Mouse (Mus musculus): ENCODE results near the gene Adsl. TPM values are rescaled to one million over a fixed set of nuclear protein-coding genes. Genes with fewer than 3 reads are reported as not detected.
A peak's percentile ranks its signal among the peaks of the same experiment; 100 is the strongest.
"Not testable (repeated sequence)": the region's sequence is repeated elsewhere in the genome, so short reads cannot be mapped to it uniquely, and the experiment has no call there.

Adsl gene
- polyA plus RNA-seq (2016; fragmentation: Nextera tagmentation; extraction: Ambion mirVana): 162 and 167 TPM in 2 replicates

GRCm38 (mm10) chr15:80948145-80949135, at the start of gene Adsl:
Gene Adsl (plus strand): TSS chr15:80948490.
- under 1% methylated on average over 63 of the region's 63 CpGs for WGBS
- Histone ChIP-seq H3K36me3 (peaks cover 27% of the 10 kb centered on the region), H3K27me3 (replicated peaks) (no peaks in the 10 kb centered on the region), H3K4me2 (peak within 1 kb of the TSS; percentile 95), H3K27ac (ENCODE audit: poor library complexity, severe bottlenecking) (peak within 1 kb of the TSS; percentile 70), H3K9me3 (replicated peaks) (no peaks in the 10 kb centered on the region), H3K9ac (peak within 1 kb of the TSS; percentile 87), H3K4me1 (replicated peaks) (peaks cover 14% of the 10 kb centered on the region), H3K4me3 (peak within 1 kb of the TSS; percentile 96)
- ATAC-seq (ENCODE audit: insufficient number of reproducible peaks, low FRiP score): peak; percentile 93

GRCm38 (mm10) chr15:80899806-80900205, 48.5 kb upstream of the Adsl start:
- H3K9ac ChIP-seq: no peak overlapping the region
- no peak for ATAC-seq (ENCODE audit: insufficient number of reproducible peaks, low FRiP score)
- WGBS: 88% methylated on average over 2 of the region's 2 CpGs
- H3K4me1 ChIP-seq (replicated peaks): no peaks in the 10 kb centered on the region
- no peak overlapping the region for H3K27ac ChIP-seq (ENCODE audit: poor library complexity, severe bottlenecking)
- H3K36me3 ChIP-seq: peaks cover 88% of the 10 kb centered on the region
- no peaks in the 10 kb centered on the region for H3K27me3 ChIP-seq (replicated peaks)
- H3K4me3 ChIP-seq: no peak overlapping the region
- no peaks in the 10 kb centered on the region for H3K9me3 ChIP-seq (replicated peaks)
- no peak overlapping the region for H3K4me2 ChIP-seq

- ATAC-seq (ENCODE audit: insufficient number of reproducible peaks, low FRiP score): no peak
- Histone ChIP-seq H3K9ac (no peak overlapping the region), H3K9me3 (replicated peaks) (no peaks in the 10 kb centered on the region), H3K27me3 (replicated peaks) (no peaks in the 10 kb centered on the region), H3K36me3 (peaks cover 88% of the 10 kb centered on the region), H3K4me1 (replicated peaks) (no peaks in the 10 kb centered on the region), H3K4me2 (no peak overlapping the region), H3K27ac (ENCODE audit: poor library complexity, severe bottlenecking) (no peak overlapping the region), H3K4me3 (no peak overlapping the region)
- WGBS: 85% methylated on average over 6 of the region's 6 CpGs
Observed at GRCm38 (mm10) chr15:80901806-80902513, 46.3 kb upstream of the Adsl start.

- not testable (repeated sequence) for ATAC-seq (ENCODE audit: insufficient number of reproducible peaks, low FRiP score)
- H3K36me3 ChIP-seq: peaks cover 76% of the 10 kb centered on the region
Observed at GRCm38 (mm10) chr15:80904776-80905175, 43.5 kb upstream of the Adsl start.

GRCm38 (mm10) chr15:80910183-80910582, 38.1 kb upstream of the Adsl start:
- no peaks in the 10 kb centered on the region for H3K9me3 ChIP-seq (replicated peaks)

More at GRCm38 (mm10) chr15:80904776-80905175, 43.5 kb upstream of the Adsl start:
- H3K9me3 ChIP-seq (replicated peaks); H3K4me3 ChIP-seq; H3K4me2 ChIP-seq; H3K27me3 ChIP-seq (replicated peaks); H3K9ac ChIP-seq; H3K27ac ChIP-seq (ENCODE audit: poor library complexity, severe bottlenecking); H3K4me1 ChIP-seq (replicated peaks): not testable (repeated sequence)
- 92% methylated on average over 6 of the region's 6 CpGs for WGBS

GRCm38 (mm10) chr15:80910790-80911531, 37.3 kb upstream of the Adsl start:
- 67% methylated on average over 4 of the region's 4 CpGs for WGBS
- ATAC-seq (ENCODE audit: insufficient number of reproducible peaks, low FRiP score): peak; percentile 51; the same call in 1 of the 2 replicates

More at GRCm38 (mm10) chr15:80910183-80910582, 38.1 kb upstream of the Adsl start:
- peaks cover 5% of the 10 kb centered on the region for H3K4me1 ChIP-seq (replicated peaks)
- H3K9ac ChIP-seq: no peak overlapping the region
- H3K4me3 ChIP-seq: no peak overlapping the region
- WGBS: 84% methylated on average over 3 of the region's 3 CpGs
- H3K27ac ChIP-seq (ENCODE audit: poor library complexity, severe bottlenecking): no peak overlapping the region
- no peak for ATAC-seq (ENCODE audit: insufficient number of reproducible peaks, low FRiP score)
- no peak overlapping the region for H3K4me2 ChIP-seq
- peaks cover 75% of the 10 kb centered on the region for H3K36me3 ChIP-seq
- no peaks in the 10 kb centered on the region for H3K27me3 ChIP-seq (replicated peaks)

GRCm38 (mm10) chr15:80912175-80912574, 36.1 kb upstream of the Adsl start:
- 82% methylated on average over 3 of the region's 3 CpGs for WGBS
- H3K36me3 ChIP-seq: peaks cover 65% of the 10 kb centered on the region

More at GRCm38 (mm10) chr15:80910790-80911531, 37.3 kb upstream of the Adsl start:
- Histone ChIP-seq H3K9ac (no peak overlapping the region), H3K27ac (ENCODE audit: poor library complexity, severe bottlenecking) (no peak overlapping the region), H3K27me3 (replicated peaks) (no peaks in the 10 kb centered on the region), H3K9me3 (replicated peaks) (no peaks in the 10 kb centered on the region), H3K4me3 (no peak overlapping the region), H3K4me1 (replicated peaks) (peaks cover 8% of the 10 kb centered on the region), H3K36me3 (peaks cover 68% of the 10 kb centered on the region), H3K4me2 (no peak overlapping the region)

GRCm38 (mm10) chr15:80913803-80914202, 34.5 kb upstream of the Adsl start:
- H3K9me3 ChIP-seq (replicated peaks): no peaks in the 10 kb centered on the region
- ATAC-seq (ENCODE audit: insufficient number of reproducible peaks, low FRiP score): no peak
- peaks cover 14% of the 10 kb centered on the region for H3K4me1 ChIP-seq (replicated peaks)
- H3K4me2 ChIP-seq: no peak overlapping the region
- peaks cover 68% of the 10 kb centered on the region for H3K36me3 ChIP-seq
- H3K27ac ChIP-seq (ENCODE audit: poor library complexity, severe bottlenecking): no peak overlapping the region
- H3K4me3 ChIP-seq: no peak overlapping the region
- WGBS: 92% methylated on average over 1 of the region's 1 CpGs
- H3K9ac ChIP-seq: no peak overlapping the region
- no peaks in the 10 kb centered on the region for H3K27me3 ChIP-seq (replicated peaks)

More at GRCm38 (mm10) chr15:80912175-80912574, 36.1 kb upstream of the Adsl start:
- no peak overlapping the region for H3K27ac ChIP-seq (ENCODE audit: poor library complexity, severe bottlenecking)
- no peaks in the 10 kb centered on the region for H3K9me3 ChIP-seq (replicated peaks)
- no peaks in the 10 kb centered on the region for H3K27me3 ChIP-seq (replicated peaks)
- H3K4me1 ChIP-seq (replicated peaks): peaks cover 14% of the 10 kb centered on the region
- no peak overlapping the region for H3K9ac ChIP-seq
- no peak for ATAC-seq (ENCODE audit: insufficient number of reproducible peaks, low FRiP score)
- H3K4me3 ChIP-seq: no peak overlapping the region
- no peak overlapping the region for H3K4me2 ChIP-seq

- no peak overlapping the region; the same call in 1 of the 2 replicates for H3K27ac ChIP-seq (ENCODE audit: poor library complexity, severe bottlenecking)
- no peak overlapping the region for H3K4me3 ChIP-seq
- no peak overlapping the region for H3K4me2 ChIP-seq
- H3K36me3 ChIP-seq: peaks cover 84% of the 10 kb centered on the region
- H3K9me3 ChIP-seq (replicated peaks): no peaks in the 10 kb centered on the region
- H3K27me3 ChIP-seq (replicated peaks): no peaks in the 10 kb centered on the region
- H3K4me1 ChIP-seq (replicated peaks): peaks cover 14% of the 10 kb centered on the region; the same call in 1 of the 2 replicates
- H3K9ac ChIP-seq: no peak overlapping the region
- WGBS: 53% methylated on average over 2 of the region's 2 CpGs
- ATAC-seq (ENCODE audit: insufficient number of reproducible peaks, low FRiP score): no peak
Observed at GRCm38 (mm10) chr15:80915850-80916249, 32.4 kb upstream of the Adsl start.

- H3K4me3 ChIP-seq: no peak overlapping the region
- no peaks in the 10 kb centered on the region for H3K9me3 ChIP-seq (replicated peaks)
- peaks cover 84% of the 10 kb centered on the region for H3K36me3 ChIP-seq
- H3K4me2 ChIP-seq: no peak overlapping the region
- no peak overlapping the region for H3K9ac ChIP-seq
- H3K4me1 ChIP-seq (replicated peaks): peaks cover 11% of the 10 kb centered on the region; the same call in 1 of the 2 replicates
- 94% methylated on average over 7 of the region's 7 CpGs for WGBS
- ATAC-seq (ENCODE audit: insufficient number of reproducible peaks, low FRiP score): no peak
- no peak overlapping the region for H3K27ac ChIP-seq (ENCODE audit: poor library complexity, severe bottlenecking)
- no peaks in the 10 kb centered on the region for H3K27me3 ChIP-seq (replicated peaks)
Observed at GRCm38 (mm10) chr15:80916621-80917020, 31.7 kb upstream of the Adsl start.

Data from heart, embryonic 12.5 days (tissue).